Mouse (Mus musculus) midbrain, embryonic 13.5 days (tissue): ENCODE measurements around the gene Gm10272. TPM values are rescaled to one million over a fixed set of nuclear protein-coding genes. Genes with fewer than 3 reads are reported as not detected.
"Not testable (repeated sequence)": the region's sequence is repeated elsewhere in the genome, so short reads cannot be mapped to it uniquely, and the experiment has no call there.

Experiments
- ATAC-seq: fragments of 200-750 bp; cut with Nextera tagmentation; 2 replicates; pipeline ENCODE4 v1.8.0; 2017; ENCODE audit warnings: mild to moderate bottlenecking, moderate TSS enrichment, moderate library complexity
- H3K27ac ChIP-seq: fragments of 300-500 bp; sonication (generic); 2 replicates; pipeline ENCODE4 v1.5.1; 2015; ENCODE audit warnings: inconsistent platforms, mild to moderate bottlenecking, moderate library complexity
- H3K27me3 ChIP-seq: fragments of 300-500 bp; sonication (generic); 2 replicates; pipeline ENCODE4 v1.6.1; 2015; ENCODE audit warnings: mild to moderate bottlenecking, inconsistent platforms
- H3K36me3 ChIP-seq: fragments of 300-500 bp; sonication (generic); 2 replicates; pipeline ENCODE4 v1.6.1; 2015; ENCODE audit warnings: mild to moderate bottlenecking, inconsistent platforms
- H3K4me1 ChIP-seq: fragments of 300-500 bp; sonication (generic); replicated peaks from 2 replicates; pipeline ENCODE4 v1.6.1; 2015; ENCODE audit warnings: inconsistent platforms
- H3K4me2 ChIP-seq: fragments of 300-500 bp; sonication (generic); replicated peaks from 2 replicates; pipeline ENCODE4 v1.6.1; 2015; ENCODE audit warnings: moderate library complexity, mild to moderate bottlenecking, inconsistent platforms
- H3K4me3 ChIP-seq: fragments of 300-500 bp; sonication (generic); replicated peaks from 2 replicates; pipeline ENCODE4 v1.5.1; 2015; ENCODE audit warnings: mild to moderate bottlenecking, inconsistent platforms
- H3K9ac ChIP-seq: fragments of 300-500 bp; sonication (generic); replicated peaks from 2 replicates; pipeline ENCODE4 v1.6.1; 2015; ENCODE audit warnings: mild to moderate bottlenecking, inconsistent platforms
- H3K9me3 ChIP-seq: fragments of 300-500 bp; sonication (generic); 2 replicates; pipeline ENCODE4 v1.6.1; 2016; ENCODE audit warnings: mild to moderate bottlenecking, inconsistent platforms
- WGBS: fragments of 180-500 bp; shearing (Covaris S2); methylation state at CpG from one replicate; pipeline ENCODE4 v1.1.7; 2015; 5-methylcytosine and 5-hydroxymethylcytosine counted together
- polyA plus RNA-seq: library from polyadenylated mRNA; unstranded; fragments of >200 nt; fragmentation: Nextera tagmentation; extraction: Ambion mirVana; gene quantifications from 2 replicates; pipeline ENCODE4 v1.2.1, GENCODE M21; 2015

The Gm10272 gene
- polyA plus RNA-seq, 1 experiment from 2014 or later = not detected

- Histone ChIP-seq H3K9me3 (no peaks in the 10 kb centered on the region), H3K27me3 (peaks cover 38% of the 10 kb centered on the region), H3K4me3 (no peak within 1 kb of the TSS), H3K4me2 (no peak within 1 kb of the TSS), H3K9ac (no peak within 1 kb of the TSS; the same call in 1 of the 2 replicates), H3K27ac (no peak within 1 kb of the TSS), H3K36me3 (no peaks in the 10 kb centered on the region), H3K4me1 (peaks cover 31% of the 10 kb centered on the region)
- no peak for ATAC-seq
- 6% methylated on average over 22 of the region's 22 CpGs for WGBS
Observed at GRCm38 (mm10) chr10:77685895-77686664, 20.3 kb upstream of the Gm10272 start, which contains the start of gene Tspear. Gene Tspear (plus strand): TSS chr10:77686569.

DNA sequence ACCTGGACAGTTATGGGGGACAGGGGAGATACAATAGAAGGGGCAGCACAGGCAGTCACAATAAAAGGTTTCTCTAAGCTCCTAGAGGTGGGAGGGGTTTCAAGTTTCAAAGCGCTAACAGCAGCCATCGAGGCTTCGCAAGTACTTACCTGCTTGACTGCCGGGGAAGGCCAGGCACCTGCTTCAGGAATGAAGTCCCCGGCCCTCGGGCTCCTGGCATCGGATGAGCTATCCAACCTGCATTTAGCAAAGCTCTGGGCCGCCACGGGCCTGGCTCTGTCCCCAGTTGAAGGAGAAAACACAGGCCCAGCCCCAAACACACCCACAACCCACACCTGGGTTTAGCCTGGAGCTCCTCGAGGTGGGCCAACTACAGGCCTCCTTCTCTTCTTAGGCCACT lies 19.4 kb upstream of the Gm10272 start:
- H3K9me3 ChIP-seq = no peaks in the 10 kb centered on the region
- 33% methylated on average over 10 of the region's 10 CpGs for WGBS
- no peak for ATAC-seq
- peaks cover 38% of the 10 kb centered on the region for H3K27me3 ChIP-seq
- peaks cover 31% of the 10 kb centered on the region for H3K4me1 ChIP-seq
- H3K36me3 ChIP-seq = no peaks in the 10 kb centered on the region
- no peak overlapping the region for H3K9ac ChIP-seq
- H3K27ac ChIP-seq = no peak overlapping the region
- H3K4me2 ChIP-seq = no peak overlapping the region
- no peak overlapping the region for H3K4me3 ChIP-seq

- peaks cover 29% of the 10 kb centered on the region for H3K27me3 ChIP-seq
- ATAC-seq, H3K36me3 ChIP-seq, H3K9ac ChIP-seq, H3K4me2 ChIP-seq, H3K9me3 ChIP-seq, H3K27ac ChIP-seq, H3K4me3 ChIP-seq: not testable (repeated sequence)
- 60% methylated on average over 3 of the region's 3 CpGs for WGBS
- peaks cover 23% of the 10 kb centered on the region for H3K4me1 ChIP-seq
Observed at GRCm38 (mm10) chr10:77690356-77690807, 16.0 kb upstream of the Gm10272 start, which contains the start of gene Gm19402. Gene Gm19402 (minus strand): TSS chr10:77690757.

GRCm38 (mm10) chr10:77697133-77697532 lies 9.3 kb upstream of the Gm10272 start, which contains the start of gene Gm9508:
Gene Gm9508 (minus strand): TSS chr10:77697233.
- no peaks in the 10 kb centered on the region for H3K9me3 ChIP-seq
- 40% methylated on average over 4 of the region's 4 CpGs for WGBS
- H3K4me3 ChIP-seq = no peak within 1 kb of the TSS
- H3K4me1 ChIP-seq = no peaks in the 10 kb centered on the region
- no peak within 1 kb of the TSS for H3K4me2 ChIP-seq
- no peak within 1 kb of the TSS for H3K27ac ChIP-seq
- no peaks in the 10 kb centered on the region for H3K36me3 ChIP-seq
- no peaks in the 10 kb centered on the region for H3K27me3 ChIP-seq
- no peak for ATAC-seq
- no peak within 1 kb of the TSS for H3K9ac ChIP-seq

GRCm38 (mm10) chr10:77709831-77710230 lies 3.4 kb downstream of the Gm10272 start:
- Histone ChIP-seq H3K4me3 (no peak overlapping the region), H3K36me3 (no peaks in the 10 kb centered on the region), H3K9me3 (peaks cover 13% of the 10 kb centered on the region), H3K27ac (no peak overlapping the region), H3K4me1 (no peaks in the 10 kb centered on the region), H3K9ac (no peak overlapping the region), H3K4me2 (no peak overlapping the region), H3K27me3 (no peaks in the 10 kb centered on the region)
- ATAC-seq = no peak
- WGBS = 76% methylated on average over 3 of the region's 3 CpGs

- not testable (repeated sequence) for H3K27ac ChIP-seq, ATAC-seq
Observed at GRCm38 (mm10) chr10:77711157-77711556, 4.7 kb downstream of the Gm10272 start, which contains the start of gene Gm10024. Gene Gm10024 (plus strand): TSS chr10:77711457.

GRCm38 (mm10) chr10:77713734-77714133 lies 7.3 kb downstream of the Gm10272 start:
- Histone ChIP-seq H3K27ac (no peak overlapping the region), H3K36me3 (no peaks in the 10 kb centered on the region), H3K4me2 (no peak overlapping the region), H3K4me3 (no peak overlapping the region), H3K9me3 (peaks cover 5% of the 10 kb centered on the region; the same call in 1 of the 2 replicates), H3K27me3 (no peaks in the 10 kb centered on the region), H3K9ac (no peak overlapping the region), H3K4me1 (no peaks in the 10 kb centered on the region)
- no peak for ATAC-seq
- 85% methylated on average over 4 of the region's 4 CpGs for WGBS

More at GRCm38 (mm10) chr10:77711157-77711556, 4.7 kb downstream of the Gm10272 start, which contains the start of gene Gm10024:
- H3K36me3 ChIP-seq, H3K4me2 ChIP-seq, H3K4me3 ChIP-seq, H3K4me1 ChIP-seq, H3K27me3 ChIP-seq, H3K9ac ChIP-seq: not testable (repeated sequence)
- peaks cover 11% of the 10 kb centered on the region for H3K9me3 ChIP-seq

DNA sequence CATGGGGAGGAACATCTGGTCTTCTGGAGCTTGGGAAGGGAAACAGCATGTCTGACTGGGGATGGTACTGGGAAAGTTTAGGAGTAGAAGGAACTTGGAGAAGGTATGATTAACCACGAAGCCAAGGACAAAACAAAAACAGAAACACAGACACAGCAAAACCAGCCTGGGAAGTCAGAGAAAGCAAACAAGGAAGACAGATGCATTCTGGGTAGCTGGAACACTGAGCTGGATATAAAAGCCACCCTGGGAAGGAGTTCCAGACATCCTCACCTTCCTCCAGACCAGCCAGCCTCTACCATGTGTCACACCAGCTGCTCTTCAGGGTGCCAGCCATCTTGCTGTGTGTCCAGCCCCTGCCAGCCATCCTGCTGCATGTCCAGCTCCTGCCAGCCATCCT lies 9.1 kb downstream of the Gm10272 start, which contains the start of gene Gm10142:
Gm10142 (plus strand) TSS at position 301 of the 400 bp plus-strand sequence.
- no peaks in the 10 kb centered on the region for H3K4me1 ChIP-seq
- WGBS = 92% methylated on average over 1 of the region's 1 CpGs
- H3K4me3 ChIP-seq = no peak within 1 kb of the TSS
- peaks cover 5% of the 10 kb centered on the region; the same call in 1 of the 2 replicates for H3K9me3 ChIP-seq
- no peak within 1 kb of the TSS for H3K4me2 ChIP-seq
- no peaks in the 10 kb centered on the region for H3K36me3 ChIP-seq
- no peak within 1 kb of the TSS for H3K27ac ChIP-seq
- ATAC-seq = no peak
- no peaks in the 10 kb centered on the region for H3K27me3 ChIP-seq
- no peak within 1 kb of the TSS for H3K9ac ChIP-seq

DNA sequence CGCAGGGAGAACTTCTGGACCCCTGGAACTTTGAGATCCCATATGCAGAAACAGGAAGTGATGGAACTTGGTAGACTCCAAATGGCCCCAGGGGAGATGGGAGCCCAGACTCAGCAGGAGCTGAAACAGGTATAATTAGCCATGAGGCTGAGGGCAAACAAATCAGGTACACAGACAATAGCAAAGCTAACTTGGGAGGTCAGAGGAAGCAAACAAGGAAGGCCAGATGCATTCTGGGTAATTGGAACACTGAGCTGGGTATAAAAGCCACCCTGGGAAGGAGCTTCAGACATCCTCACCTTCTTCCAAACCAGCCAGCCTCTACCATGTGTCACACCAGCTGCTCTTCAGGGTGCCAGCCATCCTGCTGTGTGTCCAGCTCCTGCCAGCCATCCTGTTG lies 13.9 kb downstream of the Gm10272 start, which contains the start of gene Krtap12-1:
Krtap12-1 (plus strand) TSS at position 301 of the 400 bp plus-strand sequence.
- not testable (repeated sequence) for H3K4me2 ChIP-seq, H3K9ac ChIP-seq, H3K36me3 ChIP-seq, H3K4me1 ChIP-seq, H3K4me3 ChIP-seq, H3K27me3 ChIP-seq, H3K9me3 ChIP-seq, H3K27ac ChIP-seq, ATAC-seq
- 93% methylated on average over 1 of the region's 1 CpGs for WGBS

- no peaks in the 10 kb centered on the region for H3K36me3 ChIP-seq
- H3K9ac ChIP-seq = no peak overlapping the region
- H3K4me1 ChIP-seq = no peaks in the 10 kb centered on the region
- H3K4me3 ChIP-seq = no peak overlapping the region
- H3K27ac ChIP-seq = no peak overlapping the region
- WGBS = 75% methylated on average over 8 of the region's 8 CpGs
- no peak overlapping the region for H3K4me2 ChIP-seq
- ATAC-seq = no peak
- H3K27me3 ChIP-seq = no peaks in the 10 kb centered on the region
- no peaks in the 10 kb centered on the region for H3K9me3 ChIP-seq
Observed at GRCm38 (mm10) chr10:77724855-77725254, 18.4 kb downstream of the Gm10272 start.

DNA sequence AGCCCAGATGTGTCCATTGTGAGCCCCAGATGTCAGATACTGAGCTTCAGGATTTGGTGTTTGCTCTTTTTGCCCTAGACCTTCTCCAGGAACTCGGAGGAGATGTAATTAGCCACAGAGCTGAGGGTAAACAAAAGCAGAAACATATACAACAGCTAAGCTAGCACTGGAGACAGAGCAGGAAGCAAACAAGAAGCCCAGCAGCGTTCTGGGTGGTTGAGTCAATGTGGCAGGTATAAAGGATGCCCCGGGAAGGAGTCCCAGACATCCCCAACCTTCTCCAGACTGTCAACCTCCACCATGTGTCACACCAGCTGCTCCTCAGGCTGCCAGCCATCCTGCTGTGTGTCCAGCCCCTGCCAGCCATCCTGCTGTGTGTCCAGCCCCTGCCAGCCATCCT lies 19.8 kb downstream of the Gm10272 start, which contains the start of gene Gm10100:
Gm10100 (plus strand) TSS at position 301 of the 400 bp plus-strand sequence.
- no peak within 1 kb of the TSS for H3K9ac ChIP-seq
- H3K27ac ChIP-seq = no peak within 1 kb of the TSS
- H3K4me3 ChIP-seq = no peak within 1 kb of the TSS
- H3K4me2 ChIP-seq = no peak within 1 kb of the TSS
- no peaks in the 10 kb centered on the region for H3K36me3 ChIP-seq
- WGBS = 45% methylated on average over 3 of the region's 3 CpGs
- no peaks in the 10 kb centered on the region for H3K4me1 ChIP-seq
- H3K27me3 ChIP-seq = no peaks in the 10 kb centered on the region
- no peaks in the 10 kb centered on the region for H3K9me3 ChIP-seq
- ATAC-seq = no peak

GRCm38 (mm10) chr10:77728280-77728679 lies 21.9 kb downstream of the Gm10272 start:
- H3K27me3 ChIP-seq = no peaks in the 10 kb centered on the region
- no peak overlapping the region for H3K27ac ChIP-seq
- H3K9me3 ChIP-seq = no peaks in the 10 kb centered on the region
- H3K9ac ChIP-seq = no peak overlapping the region
- ATAC-seq = no peak
- H3K4me3 ChIP-seq = no peak overlapping the region
- 62% methylated on average over 4 of the region's 4 CpGs for WGBS
- no peaks in the 10 kb centered on the region for H3K36me3 ChIP-seq
- H3K4me1 ChIP-seq = no peaks in the 10 kb centered on the region
- no peak overlapping the region for H3K4me2 ChIP-seq
